Mouse (Mus musculus) CH12.LX (cell line): ENCODE results near the gene Gm21762. TPM values are rescaled to one million over a fixed set of nuclear protein-coding genes. Genes with fewer than 3 reads are reported as not detected.
"Not testable (repeated sequence)": the region's sequence is repeated elsewhere in the genome, so short reads cannot be mapped to it uniquely, and the experiment has no call there.

ENCODE experiments used
- DNase-seq: peaks from one replicate; pipeline ENCODE4 v3.0.0-alpha.2; 2013; ENCODE audit errors: extremely low read depth
- H3K27ac ChIP-seq: 2 replicates; pipeline ENCODE4 v1.5.1; 2012; ENCODE audit warnings: low read depth, mild to moderate bottlenecking, control low read depth, moderate library complexity; ENCODE audit not compliant: insufficient read depth
- H3K27me3 ChIP-seq: replicated peaks from 2 replicates; pipeline ENCODE3; 2012; ENCODE audit warnings: inconsistent platforms
- H3K36me3 ChIP-seq, 2 experiments: replicated peaks in 1 of 2; 2 replicates each; pipeline versions ENCODE3 to v1.6.1; 2012; ENCODE audit warnings: inconsistent platforms in 1 of 2, low read length in 1 of 2, mild to moderate bottlenecking in 1 of 2, mixed read lengths in 1 of 2, moderate library complexity in 1 of 2; ENCODE audit not compliant: control insufficient read depth in 1 of 2, insufficient read depth in 1 of 2
- H3K4me1 ChIP-seq, 2 experiments: 2 replicates each; pipeline ENCODE4 v1.6.1; 2012; ENCODE audit warnings: inconsistent platforms in 1 of 2, moderate library complexity in 1 of 2; ENCODE audit not compliant: insufficient read depth in 2 of 2, control insufficient read depth in 1 of 2
- H3K4me2 ChIP-seq: 2 replicates; pipeline ENCODE4 v1.6.1; 2012; ENCODE audit warnings: low read depth, mild to moderate bottlenecking, control low read depth; ENCODE audit not compliant: poor library complexity, insufficient read depth, severe bottlenecking
- H3K4me3 ChIP-seq, 3 experiments: fragments of 150-350 bp in 1 of 3; sonication (generic) in 1 of 3; replicated peaks in 1 of 3; 2 replicates each; pipeline versions ENCODE3 to v1.5.1; 2011 to 2012; ENCODE audit warnings: low read depth in 2 of 3, low read length in 2 of 3, mild to moderate bottlenecking in 2 of 3, moderate library complexity in 2 of 3, control low read depth in 1 of 3, improper control_type of control experiment in 1 of 3, inconsistent platforms in 1 of 3, mixed read lengths in 1 of 3; ENCODE audit not compliant: poor library complexity in 1 of 3
- H3K79me2 ChIP-seq: replicated peaks from 2 replicates; pipeline ENCODE4 v1.6.1; 2012; ENCODE audit warnings: mild to moderate bottlenecking, moderate library complexity; ENCODE audit not compliant: control insufficient read depth, poor library complexity, insufficient read depth, severe bottlenecking; ENCODE audit errors: extremely low read depth
- H3K9ac ChIP-seq: 2 replicates; pipeline ENCODE4 v1.6.1; 2012; ENCODE audit warnings: low read depth, mild to moderate bottlenecking, control low read depth, moderate library complexity; ENCODE audit not compliant: insufficient read depth
- H3K9me3 ChIP-seq: replicated peaks from 2 replicates; pipeline ENCODE3; 2012; ENCODE audit warnings: low read length, inconsistent platforms, mixed read lengths
- CTCF ChIP-seq, 2 experiments: IDR thresholded peaks in 1 of 2; conservative IDR thresholded peaks in 1 of 2; 2 replicates each; pipeline ENCODE4 v1.5.1; 2011 to 2012; ENCODE audit warnings: low read depth in 2 of 2, low read length in 2 of 2, improper control_type of control experiment in 1 of 2, inconsistent platforms in 1 of 2, mild to moderate bottlenecking in 1 of 2, moderate library complexity in 1 of 2
- RAD21 ChIP-seq: IDR thresholded peaks from 2 replicates; pipeline ENCODE4 v1.6.1; 2011; ENCODE audit warnings: low read depth, mild to moderate bottlenecking, low read length, improper control_type of control experiment, moderate library complexity
- SMC3 ChIP-seq: IDR thresholded peaks from 2 replicates; pipeline ENCODE4 v1.6.1; 2011; ENCODE audit warnings: low read depth, low read length, improper control_type of control experiment
- dilution Hi-C: fragments of 300-500 bp; cut with MboI; formaldehyde crosslinking; loops from 2 replicates; pipeline ENCODE4 v1.14.3; 2020; ENCODE audit warnings: low sequenced_read_pairs; ENCODE audit not compliant: extremely low pct_unique_long_range_greater_than_20kb, extremely low pct_ligation_motif_present
- in situ Hi-C: fragments of 300-500 bp; cut with MboI; formaldehyde crosslinking; loops from 3 replicates; pipeline ENCODE4 v1.14.3; 2019; ENCODE audit warnings: low sequenced_read_pairs, low pct_ligation_motif_present, low pct_unique_long_range_greater_than_20kb, mixed read lengths
- polyA plus RNA-seq: library from polyadenylated mRNA; unstranded; fragments of >175 nt; gene quantifications from 2 replicates; pipeline ENCODE4 v1.2.1, GENCODE M21; 2012; ENCODE audit warnings: low read depth; ENCODE audit not compliant: insufficient read length
- total RNA-seq, 2 experiments: library from RNA; depleted of rRNA; stranded (reverse); fragments of 300-350 nt in 1 of 2; fragments of >200 nt in 1 of 2; gene quantifications; 2 replicates each; pipeline ENCODE4 v1.2.3; 2012 to 2014

Gene Gm21762
- total and polyA plus RNA-seq, 3 experiments, result 1.4 to 20.0 (median 16.4) TPM

GRCm38 (mm10) chr13:120168301-120168700 is 47.4 kb downstream of the Gm21762 start:
- TF ChIP-seq SMC3, result peak; percentile 49
- peak; percentile 35 for TF ChIP-seq RAD21
- TF ChIP-seq CTCF (conservative IDR thresholded peaks at IDR 0.05 in 1 of 2, IDR thresholded peaks at IDR 0.05 in 1 of 2; ENCODE audit: low read depth in 2 of 2, low read length in 2 of 2), result peak in 1 of 2 experiments; percentile 47; a peak in 2 of 4 replicates
- in situ Hi-C loops, result not testable (repeated sequence)
- DNase-seq, result peak; percentile 63

More at GRCm38 (mm10) chr13:120168301-120168700, 47.4 kb downstream of the Gm21762 start:
- H3K9me3 ChIP-seq, H3K27ac ChIP-seq, H3K4me1 ChIP-seq, H3K4me3 ChIP-seq, H3K4me2 ChIP-seq, H3K36me3 ChIP-seq, H3K27me3 ChIP-seq, H3K79me2 ChIP-seq, dilution Hi-C loops: not testable (repeated sequence)
- peak overlapping the region; percentile 60; the same call in 1 of the 2 replicates for H3K9ac ChIP-seq

Other genes starting within 250 kb of the Gm21762 start
- gene Gm36079, start 188.9 kb downstream of the Gm21762 start, total RNA-seq (2012; rRNA removed), result 0.34 TPM in 1 of 2 replicates, not detected in the other
- gene Gm36079, start 188.9 kb downstream of the Gm21762 start, total RNA-seq (2014; rRNA removed), result not detected in 2 replicates
- gene Gm36079, start 188.9 kb downstream of the Gm21762 start, polyA plus RNA-seq, result 0.86 TPM in 1 of 2 replicates, not detected in the other
- 1.2 TPM in 2 replicates for gene Gm21188, start 163.8 kb downstream of the Gm21762 start, total RNA-seq (2012; rRNA removed)
- gene Gm21188, start 163.8 kb downstream of the Gm21762 start, total RNA-seq (2014; rRNA removed), result 0.38 and 0.82 TPM in 2 replicates
- 1.5 and 1.6 TPM in 2 replicates for gene Gm21188, start 163.8 kb downstream of the Gm21762 start, polyA plus RNA-seq
- gene Gm20767, start 75.7 kb downstream of the Gm21762 start, total RNA-seq (2012; rRNA removed), result 65.7 and 102 TPM in 2 replicates
- gene Gm20767, start 75.7 kb downstream of the Gm21762 start, total RNA-seq (2014; rRNA removed), result 2.1 and 5.1 TPM in 2 replicates
- 4.8 and 8.4 TPM in 2 replicates for gene Gm20767, start 75.7 kb downstream of the Gm21762 start, polyA plus RNA-seq
- gene Gm21818, start 43.5 kb downstream of the Gm21762 start, total RNA-seq (2012; rRNA removed), result 0.38 and 0.42 TPM in 2 replicates
- 0.64 and 1.3 TPM in 2 replicates for gene Gm21818, start 43.5 kb downstream of the Gm21762 start, total RNA-seq (2014; rRNA removed)
- gene Gm21818, start 43.5 kb downstream of the Gm21762 start, polyA plus RNA-seq, result 0.50 and 0.79 TPM in 2 replicates
- gene Gm21731, start 23.2 kb upstream of the Gm21762 start, total RNA-seq (2012; rRNA removed), result not detected in 2 replicates
- not detected in 2 replicates for gene Gm21731, start 23.2 kb upstream of the Gm21762 start, total RNA-seq (2014; rRNA removed)
- gene Gm21731, start 23.2 kb upstream of the Gm21762 start, polyA plus RNA-seq, result not detected in 2 replicates
- gene AF067061, start 47.2 kb upstream of the Gm21762 start, total RNA-seq (2012; rRNA removed), result 83.0 and 130 TPM in 2 replicates
- gene AF067061, start 47.2 kb upstream of the Gm21762 start, total RNA-seq (2014; rRNA removed), result 41.9 and 48.9 TPM in 2 replicates
- gene AF067061, start 47.2 kb upstream of the Gm21762 start, polyA plus RNA-seq, result 33.8 and 34.6 TPM in 2 replicates
- 17.2 and 22.4 TPM in 2 replicates for gene BC147527, start 84.4 kb upstream of the Gm21762 start, total RNA-seq (2012; rRNA removed)
- 55.8 and 65.9 TPM in 2 replicates for gene BC147527, start 84.4 kb upstream of the Gm21762 start, total RNA-seq (2014; rRNA removed)
- 33.6 and 50.1 TPM in 2 replicates for gene BC147527, start 84.4 kb upstream of the Gm21762 start, polyA plus RNA-seq
- gene Tcstv3, start 100.9 kb upstream of the Gm21762 start, total RNA-seq (2012; rRNA removed), result not detected in 2 replicates
- gene Tcstv3, start 100.9 kb upstream of the Gm21762 start, total RNA-seq (2014; rRNA removed), result not detected in 2 replicates
- not detected in 2 replicates for gene Tcstv3, start 100.9 kb upstream of the Gm21762 start, polyA plus RNA-seq